Mouse (Mus musculus): ENCODE data around the gene Kxd1.

The Kxd1 gene

GRCm38 (mm10) chr8:70490061-70490879 lies 37.5 kb downstream of the Kxd1 start:
- H3K4me1 ChIP-seq (replicated peaks; ENCODE audit: low read depth, low read length) = peaks cover 88% of the 10 kb centered on the region
- H3K36me3 ChIP-seq (ENCODE audit: insufficient read depth, low read length) = no peaks in the 10 kb centered on the region
- peaks cover 99% of the 10 kb centered on the region for H3K27me3 ChIP-seq (ENCODE audit: insufficient read depth, low read length)
- no peaks in the 10 kb centered on the region for H3K9me3 ChIP-seq (ENCODE audit: low read length)
- peak overlapping the region; percentile 64 for H3K4me3 ChIP-seq (replicated peaks; ENCODE audit: low read length)
- TF ChIP-seq NANOG (IDR thresholded peaks at IDR 0.05; ENCODE audit: borderline replicate concordance, low read length) = no peak
- TF ChIP-seq CTCF (conservative IDR thresholded peaks at IDR 0.05; ENCODE audit: low read length) = no peak
- TF ChIP-seq POU5F1 (IDR thresholded peaks at IDR 0.05; ENCODE audit: borderline replicate concordance, low read length) = no peak

- Histone ChIP-seq H3K4me1 (replicated peaks; ENCODE audit: low read depth, low read length) (peaks cover 81% of the 10 kb centered on the region), H3K4me3 (replicated peaks; ENCODE audit: low read length) (peak overlapping the region; percentile 64), H3K9me3 (ENCODE audit: low read length) (no peaks in the 10 kb centered on the region), H3K27me3 (ENCODE audit: insufficient read depth, low read length) (peaks cover 99% of the 10 kb centered on the region), H3K36me3 (ENCODE audit: insufficient read depth, low read length) (no peaks in the 10 kb centered on the region)
- TF ChIP-seq POU5F1 (IDR thresholded peaks at IDR 0.05; ENCODE audit: borderline replicate concordance, low read length) (no peak), NANOG (IDR thresholded peaks at IDR 0.05; ENCODE audit: borderline replicate concordance, low read length) (no peak), CTCF (conservative IDR thresholded peaks at IDR 0.05; ENCODE audit: low read length) (no peak)
Measured at GRCm38 (mm10) chr8:70489576-70489975, 38.2 kb downstream of the Kxd1 start.

- Histone ChIP-seq H3K27me3 (ENCODE audit: insufficient read depth, low read length) (peaks cover 99% of the 10 kb centered on the region), H3K9me3 (ENCODE audit: low read length) (no peaks in the 10 kb centered on the region), H3K36me3 (ENCODE audit: insufficient read depth, low read length) (no peaks in the 10 kb centered on the region), H3K4me1 (replicated peaks; ENCODE audit: low read depth, low read length) (peaks cover 75% of the 10 kb centered on the region), H3K4me3 (replicated peaks; ENCODE audit: low read length) (peak overlapping the region; percentile 64)
- TF ChIP-seq NANOG (IDR thresholded peaks at IDR 0.05; ENCODE audit: borderline replicate concordance, low read length) (no peak), POU5F1 (IDR thresholded peaks at IDR 0.05; ENCODE audit: borderline replicate concordance, low read length) (no peak), CTCF (conservative IDR thresholded peaks at IDR 0.05; ENCODE audit: low read length) (no peak)
Measured at GRCm38 (mm10) chr8:70488931-70489470, 38.8 kb downstream of the Kxd1 start.

- peak overlapping the region; percentile 64 for H3K4me3 ChIP-seq (replicated peaks; ENCODE audit: low read length)
- TF ChIP-seq POU5F1 (IDR thresholded peaks at IDR 0.05; ENCODE audit: borderline replicate concordance, low read length) = no peak
- no peak for TF ChIP-seq NANOG (IDR thresholded peaks at IDR 0.05; ENCODE audit: borderline replicate concordance, low read length)
- no peak for TF ChIP-seq CTCF (conservative IDR thresholded peaks at IDR 0.05; ENCODE audit: low read length)
Measured at GRCm38 (mm10) chr8:70487993-70488796, 39.6 kb downstream of the Kxd1 start.

GRCm38 (mm10) chr8:70486941-70487520 lies 40.7 kb downstream of the Kxd1 start, which contains the start of gene Tmem59l:
Tmem59l (minus strand) TSS chr8:70487358.
- H3K4me1 ChIP-seq (replicated peaks; ENCODE audit: low read depth, low read length) = peaks cover 69% of the 10 kb centered on the region
- TF ChIP-seq POU5F1 (IDR thresholded peaks at IDR 0.05; ENCODE audit: borderline replicate concordance, low read length) (no peak), CTCF (conservative IDR thresholded peaks at IDR 0.05; ENCODE audit: low read length) (no peak), NANOG (IDR thresholded peaks at IDR 0.05; ENCODE audit: borderline replicate concordance, low read length) (no peak)
- peaks cover 93% of the 10 kb centered on the region for H3K27me3 ChIP-seq (ENCODE audit: insufficient read depth, low read length)
- H3K4me3 ChIP-seq (replicated peaks; ENCODE audit: low read length) = peak within 1 kb of the TSS; percentile 69
- no peaks in the 10 kb centered on the region for H3K36me3 ChIP-seq (ENCODE audit: insufficient read depth, low read length)
- H3K9me3 ChIP-seq (ENCODE audit: low read length) = no peaks in the 10 kb centered on the region

More at GRCm38 (mm10) chr8:70487993-70488796, 39.6 kb downstream of the Kxd1 start:
- H3K4me1 ChIP-seq (replicated peaks; ENCODE audit: low read depth, low read length) = peaks cover 71% of the 10 kb centered on the region
- H3K27me3 ChIP-seq (ENCODE audit: insufficient read depth, low read length) = peaks cover 97% of the 10 kb centered on the region
- no peaks in the 10 kb centered on the region for H3K9me3 ChIP-seq (ENCODE audit: low read length)
- H3K36me3 ChIP-seq (ENCODE audit: insufficient read depth, low read length) = no peaks in the 10 kb centered on the region

GRCm38 (mm10) chr8:70486191-70486681 lies 41.5 kb downstream of the Kxd1 start:
- peaks cover 93% of the 10 kb centered on the region for H3K27me3 ChIP-seq (ENCODE audit: insufficient read depth, low read length)
- no peaks in the 10 kb centered on the region for H3K9me3 ChIP-seq (ENCODE audit: low read length)
- no peaks in the 10 kb centered on the region for H3K36me3 ChIP-seq (ENCODE audit: insufficient read depth, low read length)
- H3K4me3 ChIP-seq (replicated peaks; ENCODE audit: low read length) = peak overlapping the region; percentile 69; the same call in 1 of the 2 replicates
- TF ChIP-seq CTCF (conservative IDR thresholded peaks at IDR 0.05; ENCODE audit: low read length) (no peak), POU5F1 (IDR thresholded peaks at IDR 0.05; ENCODE audit: borderline replicate concordance, low read length) (no peak), NANOG (IDR thresholded peaks at IDR 0.05; ENCODE audit: borderline replicate concordance, low read length) (no peak)
- peaks cover 61% of the 10 kb centered on the region for H3K4me1 ChIP-seq (replicated peaks; ENCODE audit: low read depth, low read length)

- H3K4me3 ChIP-seq (replicated peaks; ENCODE audit: low read length) = no peak overlapping the region
- H3K36me3 ChIP-seq (ENCODE audit: insufficient read depth, low read length) = no peaks in the 10 kb centered on the region
- TF ChIP-seq POU5F1 (IDR thresholded peaks at IDR 0.05; ENCODE audit: borderline replicate concordance, low read length) = no peak
- H3K4me1 ChIP-seq (replicated peaks; ENCODE audit: low read depth, low read length) = peaks cover 45% of the 10 kb centered on the region
- no peaks in the 10 kb centered on the region for H3K9me3 ChIP-seq (ENCODE audit: low read length)
- H3K27me3 ChIP-seq (ENCODE audit: insufficient read depth, low read length) = peaks cover 73% of the 10 kb centered on the region
Measured at GRCm38 (mm10) chr8:70482943-70483342, 44.8 kb downstream of the Kxd1 start.

- Histone ChIP-seq H3K4me1 (replicated peaks; ENCODE audit: low read depth, low read length) (peaks cover 44% of the 10 kb centered on the region), H3K4me3 (replicated peaks; ENCODE audit: low read length) (no peak overlapping the region), H3K36me3 (ENCODE audit: insufficient read depth, low read length) (no peaks in the 10 kb centered on the region), H3K27me3 (ENCODE audit: insufficient read depth, low read length) (peaks cover 63% of the 10 kb centered on the region), H3K9me3 (ENCODE audit: low read length) (no peaks in the 10 kb centered on the region)
- TF ChIP-seq CTCF (conservative IDR thresholded peaks at IDR 0.05; ENCODE audit: low read length) = no peak
- no peak for TF ChIP-seq NANOG (IDR thresholded peaks at IDR 0.05; ENCODE audit: borderline replicate concordance, low read length)
- no peak for TF ChIP-seq POU5F1 (IDR thresholded peaks at IDR 0.05; ENCODE audit: borderline replicate concordance, low read length)
Measured at GRCm38 (mm10) chr8:70481908-70482307, 45.8 kb downstream of the Kxd1 start.
